Mouse (Mus musculus) heart, adult 2 months (tissue): ENCODE measurements at regions not wholly inside any gene's neighbourhood (a gene's known extent, or its start where the extent isn't known, plus 50 kb on each side); places are given as distances from the start of the nearest gene placed in this dataset.

Experiments
- DNase-seq, 2 experiments: peaks; one replicate each; pipeline ENCODE4 v3.0.0; 2021
- H3K27ac ChIP-seq: fragments of 200-600 bp; 2 replicates; pipeline ENCODE4 v1.8.1; 2022
- H3K27me3 ChIP-seq: fragments of 200-500 bp; 2 replicates; pipeline ENCODE4 v1.6.1; 2012; ENCODE audit warnings: mild to moderate bottlenecking, low read length, inconsistent platforms, mixed read lengths; ENCODE audit not compliant: control insufficient read depth, insufficient read depth
- H3K36me3 ChIP-seq: fragments of 200-500 bp; 2 replicates; pipeline ENCODE4 v1.6.1; 2012; ENCODE audit warnings: low read length, inconsistent platforms; ENCODE audit not compliant: control insufficient read depth, insufficient read depth
- H3K4me1 ChIP-seq: fragments of 200-500 bp; 2 replicates; pipeline ENCODE4 v1.6.1; 2011; ENCODE audit warnings: low read length; ENCODE audit not compliant: control insufficient read depth, insufficient read depth
- H3K4me3 ChIP-seq: fragments of 200-600 bp; 2 replicates; pipeline ENCODE4 v1.8.1; 2022
- H3K79me2 ChIP-seq: fragments of 200-500 bp; replicated peaks from 2 replicates; pipeline ENCODE4 v1.6.1; 2012; ENCODE audit warnings: mild to moderate bottlenecking, inconsistent platforms, low read length, moderate library complexity, mixed read lengths; ENCODE audit not compliant: control insufficient read depth, insufficient read depth
- H3K9ac ChIP-seq: fragments of 200-500 bp; 2 replicates; pipeline ENCODE4 v1.6.1; 2012; ENCODE audit warnings: low read depth, mild to moderate bottlenecking, control low read depth, inconsistent platforms, low read length, mixed read lengths
- CTCF ChIP-seq: fragments of 200-600 bp; IDR thresholded peaks from 2 replicates; pipeline ENCODE4 v1.8.1; 2022; ENCODE audit warnings: antibody characterized with exemption, mild to moderate bottlenecking, moderate library complexity
- EP300 ChIP-seq: fragments of 200-500 bp; IDR thresholded peaks from 2 replicates; pipeline ENCODE4 v1.6.1; 2011; ENCODE audit warnings: low read depth, low read length, control low read depth; ENCODE audit not compliant: insufficient read depth
- POLR2A ChIP-seq: fragments of 200-500 bp; IDR thresholded peaks from 2 replicates; pipeline ENCODE4 v1.6.1; 2011; ENCODE audit warnings: mild to moderate bottlenecking, low read depth, low read length, control low read depth; ENCODE audit not compliant: insufficient read depth
- WGBS: fragments of 180-500 bp; shearing (Covaris S2); methylation state at CpG from one replicate; pipeline ENCODE4 v1.1.7; 2018; 5-methylcytosine and 5-hydroxymethylcytosine counted together
- intact Hi-C: fragments of 180-260 bp; cut with DNase I; formaldehyde crosslinking; loops from one replicate; pipeline ENCODE4 v1.15.1; 2025

DNA sequence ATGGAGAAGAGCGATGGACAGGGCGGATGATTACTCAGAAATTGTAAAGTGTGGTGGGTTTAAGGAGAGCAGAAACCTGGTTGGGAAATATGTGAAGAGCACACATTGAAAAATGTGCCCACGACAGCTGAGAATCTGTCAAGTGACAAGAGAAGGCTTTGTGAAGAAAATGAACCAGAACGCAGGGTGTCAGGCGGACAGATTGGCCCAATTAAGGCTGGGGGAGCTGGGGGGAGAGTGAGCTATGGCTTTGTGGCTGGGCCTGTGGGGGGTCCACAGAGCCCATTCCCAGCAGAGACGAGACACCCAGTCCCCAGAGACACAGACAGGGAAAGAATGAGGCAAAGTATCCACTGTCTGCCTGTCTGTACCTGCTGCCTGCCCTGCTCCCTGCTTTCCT is 153.3 kb downstream of the Shq1 start:
- no peak overlapping the region for H3K4me3 ChIP-seq
- no peak overlapping the region for H3K9ac ChIP-seq
- intact Hi-C loops = loop anchor here (10.0 kb wide), 1 partner anchor 223 kb away; no protein-coding TSS in a partner anchor
- H3K27ac ChIP-seq = no peak overlapping the region
- no peaks in the 10 kb centered on the region for H3K4me1 ChIP-seq
- H3K79me2 ChIP-seq = no peaks in the 10 kb centered on the region
- no peak for DNase-seq
- no peak for TF ChIP-seq POLR2A
- TF ChIP-seq CTCF = no peak
- no peak for TF ChIP-seq EP300
- H3K36me3 ChIP-seq = no peaks in the 10 kb centered on the region
- 88% methylated on average over 6 of the region's 6 CpGs for WGBS
- peaks cover 2% of the 10 kb centered on the region; the same call in 1 of the 2 replicates for H3K27me3 ChIP-seq

DNA sequence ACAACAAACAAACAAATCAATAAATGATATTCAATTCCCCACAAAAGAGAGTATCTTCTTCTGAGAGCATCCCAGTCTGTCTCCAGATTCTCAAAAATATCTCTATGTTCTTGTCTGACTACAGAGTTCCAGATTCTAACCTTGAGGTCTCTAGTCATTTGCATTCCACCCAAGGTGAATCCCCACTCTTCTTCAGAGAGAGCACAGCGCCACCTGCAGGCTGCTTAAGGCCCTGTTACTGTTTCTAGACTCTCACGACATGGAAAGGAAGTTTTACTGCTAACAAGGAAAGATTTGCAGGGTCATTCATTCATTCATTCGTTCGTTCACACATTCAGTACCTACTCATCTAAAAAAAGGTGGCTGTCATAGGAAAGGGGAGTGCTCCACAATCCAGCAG is 158.3 kb downstream of the Shq1 start:
- no peaks in the 10 kb centered on the region for H3K4me1 ChIP-seq
- no peaks in the 10 kb centered on the region for H3K36me3 ChIP-seq
- H3K4me3 ChIP-seq = no peak overlapping the region
- TF ChIP-seq EP300 (no peak), CTCF (peak; percentile 73)
- no peaks in the 10 kb centered on the region for H3K27me3 ChIP-seq
- no peak overlapping the region for H3K27ac ChIP-seq
- H3K9ac ChIP-seq = no peak overlapping the region
- intact Hi-C loops = loop anchor here (5.0 to 10.0 kb wide), 4 partner anchors 90 to 710 kb away; no protein-coding TSS in a partner anchor
- 53% methylated on average over 4 of the region's 4 CpGs for WGBS
- no peaks in the 10 kb centered on the region for H3K79me2 ChIP-seq
- DNase-seq = no peak

DNA sequence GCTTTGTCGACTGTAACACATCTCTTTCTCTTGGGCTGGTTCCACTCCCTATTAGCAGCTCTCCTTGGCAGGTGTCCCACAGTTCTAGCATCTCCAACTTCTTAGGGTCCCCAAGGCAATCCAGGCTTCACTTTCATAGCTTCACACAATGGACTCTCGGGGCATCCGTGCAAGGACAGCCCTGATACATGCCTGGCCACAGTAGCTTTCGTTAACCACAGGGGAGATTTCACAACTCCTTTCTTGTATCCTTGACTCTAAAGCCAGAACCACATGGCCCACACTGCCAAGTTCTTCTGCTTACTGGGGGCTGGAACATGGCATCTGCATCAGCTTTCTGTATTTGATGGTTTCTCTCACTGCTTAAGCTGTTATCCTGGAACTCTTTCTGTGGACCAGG is 160.3 kb downstream of the Shq1 start:
- H3K4me3 ChIP-seq = no peak overlapping the region
- intact Hi-C loops = loop anchor here (5.0 to 10.0 kb wide), 4 partner anchors 88 to 708 kb away; no protein-coding TSS in a partner anchor
- H3K9ac ChIP-seq = no peak overlapping the region
- no peaks in the 10 kb centered on the region for H3K27me3 ChIP-seq
- H3K27ac ChIP-seq = no peak overlapping the region
- TF ChIP-seq CTCF (no peak), POLR2A (no peak), EP300 (no peak)
- no peaks in the 10 kb centered on the region for H3K4me1 ChIP-seq
- 62% methylated on average over 4 of the region's 4 CpGs for WGBS
- H3K79me2 ChIP-seq = no peaks in the 10 kb centered on the region
- no peak for DNase-seq
- no peaks in the 10 kb centered on the region for H3K36me3 ChIP-seq

DNA sequence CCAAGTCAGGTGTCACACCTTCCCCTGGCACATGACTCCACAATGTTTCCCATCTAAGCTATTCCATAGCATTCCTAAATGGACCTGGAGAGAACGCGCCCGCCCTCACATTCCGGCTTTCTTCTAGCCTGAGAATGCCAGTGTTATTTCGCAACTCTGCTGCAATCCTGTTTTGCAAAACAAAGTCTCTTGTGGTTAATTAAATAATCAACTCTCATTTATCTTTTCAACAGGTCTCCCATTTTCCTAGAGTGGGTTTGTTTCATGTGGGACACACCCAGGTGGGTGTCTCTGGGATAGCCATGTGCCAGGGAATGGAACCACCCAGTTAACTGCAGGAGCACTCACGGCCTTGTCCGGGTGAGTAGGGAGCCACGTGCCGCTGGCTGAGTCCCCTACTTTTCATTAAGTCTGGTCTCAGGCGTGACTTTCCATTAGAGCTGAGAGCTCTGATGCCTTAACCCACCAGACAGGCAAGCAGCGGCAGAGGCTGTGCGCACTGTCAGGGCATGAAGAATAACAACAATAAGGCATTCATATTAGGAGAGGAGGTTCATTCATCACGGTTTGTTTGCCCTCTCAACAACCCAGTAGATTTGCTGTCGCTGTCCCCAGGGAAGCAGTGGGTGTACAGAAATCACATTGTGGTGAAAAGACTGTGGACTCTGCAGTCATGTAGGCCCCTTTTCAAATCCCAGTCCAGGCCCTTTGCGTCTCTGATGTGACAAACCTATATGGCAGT is 165.3 kb downstream of the Shq1 start:
- H3K4me1 ChIP-seq = peaks cover 8% of the 10 kb centered on the region
- H3K27ac ChIP-seq = no peak overlapping the region
- H3K27me3 ChIP-seq = no peaks in the 10 kb centered on the region
- no peak overlapping the region for H3K4me3 ChIP-seq
- DNase-seq = no peak
- no peak overlapping the region for H3K9ac ChIP-seq
- no peak for TF ChIP-seq EP300
- no peak for TF ChIP-seq POLR2A
- TF ChIP-seq CTCF = no peak
- intact Hi-C loops = no loop called here
- 89% methylated on average over 15 of the region's 15 CpGs for WGBS
- H3K36me3 ChIP-seq = no peaks in the 10 kb centered on the region
- no peaks in the 10 kb centered on the region for H3K79me2 ChIP-seq

DNA sequence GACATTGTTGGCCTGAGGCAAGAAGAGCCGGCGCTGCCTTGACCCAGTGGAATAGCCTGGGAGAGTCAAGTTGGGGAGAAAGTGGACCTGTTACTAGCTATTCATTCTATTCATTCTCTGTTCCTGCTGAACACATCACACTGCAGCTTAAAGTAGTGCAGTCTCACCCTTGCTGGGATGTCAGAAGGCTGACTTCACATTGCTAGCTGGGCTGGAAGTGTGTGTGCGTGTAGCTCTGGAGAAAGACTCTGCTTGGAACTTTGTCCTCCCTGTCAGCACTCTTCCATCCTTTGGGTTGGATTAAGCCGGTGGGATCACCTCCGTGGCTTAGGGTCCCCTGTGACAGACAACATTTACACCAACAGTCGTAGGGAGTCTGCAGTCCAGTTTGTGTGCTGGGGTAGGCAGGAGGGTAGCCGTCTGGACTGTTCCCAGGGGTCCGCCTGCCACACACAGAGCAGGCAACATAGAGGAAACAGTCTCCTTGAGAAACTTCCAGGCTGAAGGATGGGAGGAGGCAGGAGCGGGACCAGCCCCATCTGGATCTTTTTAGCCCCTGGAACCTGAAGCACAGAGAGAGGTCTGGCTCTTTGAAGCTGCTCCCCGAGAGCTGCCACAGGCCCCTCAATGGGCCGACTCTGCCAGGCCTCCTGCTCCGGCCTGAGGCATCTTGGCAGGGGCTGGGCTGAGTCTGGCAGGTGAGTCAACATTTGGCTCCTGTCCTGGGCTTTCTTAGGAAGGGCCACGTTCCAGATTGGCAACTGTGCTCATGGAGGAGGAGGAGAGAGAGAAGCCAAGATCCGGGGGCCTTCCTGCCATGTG is 167.8 kb downstream of the Shq1 start:
- DNase-seq = peak; percentile 60 to 78
- Histone ChIP-seq H3K27ac (no peak overlapping the region), H3K27me3 (no peaks in the 10 kb centered on the region), H3K4me3 (no peak overlapping the region), H3K4me1 (peaks cover 9% of the 10 kb centered on the region), H3K79me2 (no peaks in the 10 kb centered on the region), H3K36me3 (no peaks in the 10 kb centered on the region), H3K9ac (no peak overlapping the region)
- TF ChIP-seq EP300 = no peak
- no peak for TF ChIP-seq CTCF
- TF ChIP-seq POLR2A = no peak
- intact Hi-C loops = no loop called here
- WGBS = 50% methylated on average over 14 of the region's 14 CpGs

DNA sequence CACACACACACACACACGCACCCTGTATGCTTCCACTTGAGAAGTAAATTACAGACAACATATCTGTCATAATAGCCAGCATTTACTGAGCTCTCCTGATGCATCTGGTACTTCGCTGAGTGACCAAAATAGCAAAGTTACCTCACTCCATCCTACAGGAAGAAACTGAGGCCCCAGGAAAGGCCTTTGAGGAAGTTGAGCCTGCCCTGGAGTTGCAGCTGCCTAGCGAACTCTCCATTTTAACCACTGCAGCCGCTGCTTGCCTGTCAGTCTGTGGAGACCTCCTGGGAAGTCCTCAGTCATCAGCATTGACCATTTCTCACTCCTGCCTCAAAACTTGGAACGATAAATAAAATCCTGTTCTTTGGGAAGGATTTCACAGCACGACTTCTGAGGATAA is 168.8 kb downstream of the Shq1 start:
- H3K36me3 ChIP-seq = no peaks in the 10 kb centered on the region
- no peak overlapping the region for H3K4me3 ChIP-seq
- TF ChIP-seq POLR2A = no peak
- TF ChIP-seq EP300 = no peak
- TF ChIP-seq CTCF = no peak
- H3K79me2 ChIP-seq = no peaks in the 10 kb centered on the region
- no peak overlapping the region for H3K27ac ChIP-seq
- DNase-seq = no peak
- peaks cover 9% of the 10 kb centered on the region for H3K4me1 ChIP-seq
- 51% methylated on average over 6 of the region's 6 CpGs for WGBS
- H3K27me3 ChIP-seq = no peaks in the 10 kb centered on the region
- H3K9ac ChIP-seq = no peak overlapping the region
- intact Hi-C loops = no loop called here
